Mouse (Mus musculus) limb, embryonic 13.5 days (tissue): ENCODE results near the gene Mrpl58. TPM values are rescaled to one million over a fixed set of nuclear protein-coding genes. Genes with fewer than 3 reads are reported as not detected.

Experiments
- ATAC-seq: fragments of 200-750 bp; cut with Nextera tagmentation; 2 replicates; pipeline ENCODE4 v1.8.0; 2017; ENCODE audit warnings: low read depth, moderate number of reproducible peaks, moderate TSS enrichment; ENCODE audit not compliant: low FRiP score
- H3K27ac ChIP-seq: fragments of 300-500 bp; sonication (generic); 2 replicates; pipeline ENCODE4 v1.5.1; 2015; ENCODE audit warnings: inconsistent platforms, mild to moderate bottlenecking, moderate library complexity
- H3K27me3 ChIP-seq: fragments of 300-500 bp; sonication (generic); 2 replicates; pipeline ENCODE4 v1.6.1; 2015; ENCODE audit warnings: mild to moderate bottlenecking, inconsistent platforms
- H3K36me3 ChIP-seq: fragments of 300-500 bp; sonication (generic); 2 replicates; pipeline ENCODE4 v1.6.1; 2015; ENCODE audit warnings: inconsistent platforms, mild to moderate bottlenecking, moderate library complexity
- H3K4me1 ChIP-seq: fragments of 300-500 bp; sonication (generic); 2 replicates; pipeline ENCODE4 v1.6.1; 2015; ENCODE audit warnings: inconsistent platforms
- H3K4me2 ChIP-seq: fragments of 300-500 bp; sonication (generic); replicated peaks from 2 replicates; pipeline ENCODE4 v1.6.1; 2015; ENCODE audit warnings: inconsistent platforms, mild to moderate bottlenecking, moderate library complexity
- H3K4me3 ChIP-seq: fragments of 300-500 bp; sonication (generic); 2 replicates; pipeline ENCODE4 v1.5.1; 2015; ENCODE audit warnings: moderate library complexity, mild to moderate bottlenecking, inconsistent platforms
- H3K9ac ChIP-seq: fragments of 300-500 bp; sonication (generic); 2 replicates; pipeline ENCODE4 v1.6.1; 2015; ENCODE audit warnings: mild to moderate bottlenecking, inconsistent platforms
- H3K9me3 ChIP-seq: fragments of 300-500 bp; sonication (generic); 2 replicates; pipeline ENCODE4 v1.6.1; 2016; ENCODE audit warnings: inconsistent platforms
- WGBS: fragments of 180-500 bp; shearing (Covaris S2); methylation state at CpG from one replicate; pipeline ENCODE4 v1.1.7; 2015; 5-methylcytosine and 5-hydroxymethylcytosine counted together
- polyA plus RNA-seq: library from polyadenylated mRNA; unstranded; fragments of >200 nt; fragmentation: Nextera tagmentation; extraction: Ambion mirVana; gene quantifications from 2 replicates; pipeline ENCODE4 v1.2.1, GENCODE M21; 2015

Gene Mrpl58
- polyA plus RNA-seq = 174 and 178 TPM in 2 replicates

- Histone ChIP-seq H3K9me3 (no peaks in the 10 kb centered on the region), H3K36me3 (peaks cover 27% of the 10 kb centered on the region), H3K4me2 (peak within 1 kb of the TSS; percentile 86), H3K9ac (peak within 1 kb of the TSS; percentile 93), H3K27ac (peak within 1 kb of the TSS; percentile 94), H3K4me1 (peaks cover 16% of the 10 kb centered on the region), H3K27me3 (no peaks in the 10 kb centered on the region), H3K4me3 (peak within 1 kb of the TSS; percentile 82)
- ATAC-seq = peak; percentile 91
- WGBS = 3% methylated on average over 50 of the region's 50 CpGs
Observed at GRCm38 (mm10) chr11:115403338-115404124, at the start of gene Mrpl58. TSS of gene Mrpl58 (plus strand) at chr11:115403752.

- peaks cover 52% of the 10 kb centered on the region for H3K27me3 ChIP-seq
- no peak overlapping the region for H3K27ac ChIP-seq
- 5% methylated on average over 8 of the region's 8 CpGs for WGBS
- peaks cover 8% of the 10 kb centered on the region for H3K4me1 ChIP-seq
- no peak overlapping the region for H3K4me3 ChIP-seq
- 0 out of 2 replicates have a peak, but pooled peaks have one; percentile 30 for ATAC-seq
- H3K4me2 ChIP-seq = no peak overlapping the region
- no peaks in the 10 kb centered on the region for H3K9me3 ChIP-seq
- no peak overlapping the region for H3K9ac ChIP-seq
- no peaks in the 10 kb centered on the region for H3K36me3 ChIP-seq
Observed at GRCm38 (mm10) chr11:115354183-115354582, 49.4 kb upstream of the Mrpl58 start.

GRCm38 (mm10) chr11:115358468-115358867 lies 45.1 kb upstream of the Mrpl58 start:
- peaks cover 9% of the 10 kb centered on the region for H3K4me1 ChIP-seq
- no peak overlapping the region for H3K4me3 ChIP-seq
- no peak for ATAC-seq
- no peaks in the 10 kb centered on the region for H3K9me3 ChIP-seq
- H3K27me3 ChIP-seq = peaks cover 39% of the 10 kb centered on the region
- 17% methylated on average over 5 of the region's 5 CpGs for WGBS
- H3K27ac ChIP-seq = no peak overlapping the region; the same call in 1 of the 2 replicates
- no peaks in the 10 kb centered on the region for H3K36me3 ChIP-seq
- H3K9ac ChIP-seq = no peak overlapping the region
- no peak overlapping the region for H3K4me2 ChIP-seq

GRCm38 (mm10) chr11:115359293-115359692 lies 44.3 kb upstream of the Mrpl58 start:
- no peak overlapping the region for H3K4me2 ChIP-seq
- H3K36me3 ChIP-seq = no peaks in the 10 kb centered on the region
- H3K27ac ChIP-seq = no peak overlapping the region
- H3K4me1 ChIP-seq = peaks cover 9% of the 10 kb centered on the region
- no peak for ATAC-seq
- H3K4me3 ChIP-seq = no peak overlapping the region
- H3K27me3 ChIP-seq = peaks cover 46% of the 10 kb centered on the region
- H3K9ac ChIP-seq = no peak overlapping the region
- H3K9me3 ChIP-seq = no peaks in the 10 kb centered on the region
- 78% methylated on average over 3 of the region's 3 CpGs for WGBS

- Histone ChIP-seq H3K4me2 (no peak overlapping the region), H3K27me3 (peaks cover 46% of the 10 kb centered on the region), H3K9me3 (no peaks in the 10 kb centered on the region), H3K9ac (no peak overlapping the region), H3K4me1 (peaks cover 9% of the 10 kb centered on the region), H3K36me3 (no peaks in the 10 kb centered on the region), H3K4me3 (no peak overlapping the region), H3K27ac (no peak overlapping the region)
- no peak for ATAC-seq
- WGBS = 71% methylated on average over 6 of the region's 6 CpGs
Observed at GRCm38 (mm10) chr11:115359726-115360125, 43.8 kb upstream of the Mrpl58 start.

- no peak for ATAC-seq
- H3K4me2 ChIP-seq = no peak overlapping the region
- no peaks in the 10 kb centered on the region for H3K36me3 ChIP-seq
- H3K4me3 ChIP-seq = no peak overlapping the region
- H3K27ac ChIP-seq = no peak overlapping the region
- no peak overlapping the region; the same call in 1 of the 2 replicates for H3K9ac ChIP-seq
- peaks cover 58% of the 10 kb centered on the region for H3K27me3 ChIP-seq
- WGBS = 80% methylated on average over 3 of the region's 3 CpGs
- H3K4me1 ChIP-seq = peaks cover 14% of the 10 kb centered on the region
- H3K9me3 ChIP-seq = no peaks in the 10 kb centered on the region
Observed at GRCm38 (mm10) chr11:115364136-115364535, 39.4 kb upstream of the Mrpl58 start.

GRCm38 (mm10) chr11:115366039-115366705 lies 37.4 kb upstream of the Mrpl58 start:
- WGBS = 32% methylated on average over 7 of the region's 7 CpGs
- no peaks in the 10 kb centered on the region for H3K36me3 ChIP-seq
- 0 out of 2 replicates have a peak overlapping the region, but pooled peaks have one; percentile 46 for H3K4me3 ChIP-seq
- no peak overlapping the region for H3K27ac ChIP-seq
- peaks cover 78% of the 10 kb centered on the region for H3K27me3 ChIP-seq
- H3K4me1 ChIP-seq = peaks cover 11% of the 10 kb centered on the region
- H3K4me2 ChIP-seq = no peak overlapping the region
- no peaks in the 10 kb centered on the region for H3K9me3 ChIP-seq
- H3K9ac ChIP-seq = no peak overlapping the region
- no peak for ATAC-seq

GRCm38 (mm10) chr11:115366706-115367394 lies 36.7 kb upstream of the Mrpl58 start:
- no peak overlapping the region for H3K27ac ChIP-seq
- 2% methylated on average over 26 of the region's 28 CpGs for WGBS
- peaks cover 81% of the 10 kb centered on the region for H3K27me3 ChIP-seq
- H3K4me1 ChIP-seq = peaks cover 11% of the 10 kb centered on the region
- H3K9ac ChIP-seq = peak overlapping the region; percentile 58
- no peak for ATAC-seq
- no peaks in the 10 kb centered on the region for H3K9me3 ChIP-seq
- H3K4me3 ChIP-seq = peak overlapping the region; percentile 46
- no peaks in the 10 kb centered on the region for H3K36me3 ChIP-seq
- H3K4me2 ChIP-seq = peak overlapping the region; percentile 80

GRCm38 (mm10) chr11:115367395-115367944 lies 36.1 kb upstream of the Mrpl58 start, which contains the start of gene Hid1:
TSS of gene Hid1 (minus strand) at chr11:115367756.
- H3K4me2 ChIP-seq = peak within 1 kb of the TSS; percentile 80
- H3K4me3 ChIP-seq = peak within 1 kb of the TSS; percentile 46
- peak within 1 kb of the TSS; percentile 58 for H3K9ac ChIP-seq
- WGBS = under 1% methylated on average over 38 of the region's 39 CpGs
- no peaks in the 10 kb centered on the region for H3K36me3 ChIP-seq
- no peak within 1 kb of the TSS for H3K27ac ChIP-seq
- ATAC-seq = no peak
- H3K9me3 ChIP-seq = no peaks in the 10 kb centered on the region
- H3K27me3 ChIP-seq = peaks cover 87% of the 10 kb centered on the region
- H3K4me1 ChIP-seq = peaks cover 11% of the 10 kb centered on the region

- Histone ChIP-seq H3K27ac (no peak overlapping the region), H3K27me3 (peaks cover 98% of the 10 kb centered on the region), H3K4me1 (peaks cover 19% of the 10 kb centered on the region), H3K4me3 (no peak overlapping the region), H3K4me2 (no peak overlapping the region), H3K36me3 (no peaks in the 10 kb centered on the region), H3K9me3 (no peaks in the 10 kb centered on the region), H3K9ac (no peak overlapping the region)
- ATAC-seq = no peak
- 49% methylated on average over 7 of the region's 7 CpGs for WGBS
Observed at GRCm38 (mm10) chr11:115370368-115370767, 33.2 kb upstream of the Mrpl58 start.

GRCm38 (mm10) chr11:115371354-115371753 lies 32.2 kb upstream of the Mrpl58 start:
- Histone ChIP-seq H3K9me3 (no peaks in the 10 kb centered on the region), H3K4me3 (no peak overlapping the region), H3K9ac (no peak overlapping the region), H3K36me3 (no peaks in the 10 kb centered on the region), H3K4me1 (peaks cover 19% of the 10 kb centered on the region), H3K4me2 (no peak overlapping the region), H3K27ac (no peak overlapping the region), H3K27me3 (peaks cover 98% of the 10 kb centered on the region)
- ATAC-seq = no peak
- 59% methylated on average over 8 of the region's 8 CpGs for WGBS
